Mouse (Mus musculus) liver, adult 2 months (tissue): ENCODE results near the gene Sp7. TPM values are rescaled to one million over a fixed set of nuclear protein-coding genes. Genes with fewer than 3 reads are reported as not detected.

Source experiments
- DNase-seq: peaks from one replicate; pipeline ENCODE4 v3.0.0-alpha.2; 2011; ENCODE audit warnings: low read depth, low spot score; ENCODE audit errors: extremely low read depth
- H3K27ac ChIP-seq: fragments of 200-500 bp; replicated peaks from 2 replicates; pipeline ENCODE4 v1.5.1; 2012; ENCODE audit warnings: low read depth, mild to moderate bottlenecking, control low read depth, inconsistent platforms, low read length; ENCODE audit not compliant: insufficient read depth
- H3K27me3 ChIP-seq: fragments of 200-500 bp; 2 replicates; pipeline ENCODE4 v1.6.1; 2012; ENCODE audit warnings: mild to moderate bottlenecking, moderate library complexity, low read length, inconsistent platforms; ENCODE audit not compliant: control insufficient read depth, insufficient read depth
- H3K36me3 ChIP-seq: fragments of 200-500 bp; 2 replicates; pipeline ENCODE4 v1.6.1; 2012; ENCODE audit warnings: low read length, inconsistent platforms; ENCODE audit not compliant: control insufficient read depth, insufficient read depth
- H3K4me1 ChIP-seq: fragments of 200-500 bp; 2 replicates; pipeline ENCODE4 v1.6.1; 2011; ENCODE audit warnings: low read length; ENCODE audit not compliant: control insufficient read depth, insufficient read depth
- H3K4me3 ChIP-seq: fragments of 200-500 bp; 2 replicates; pipeline ENCODE4 v1.5.1; 2011; ENCODE audit warnings: low read depth, mild to moderate bottlenecking, control low read depth, low read length, moderate library complexity; ENCODE audit not compliant: insufficient read depth
- H3K79me2 ChIP-seq: fragments of 200-500 bp; 2 replicates; pipeline ENCODE4 v1.6.1; 2012; ENCODE audit warnings: inconsistent platforms, mild to moderate bottlenecking, low read length, moderate library complexity; ENCODE audit not compliant: control insufficient read depth, insufficient read depth
- H3K9ac ChIP-seq: fragments of 200-500 bp; 2 replicates; pipeline ENCODE4 v1.6.1; 2012; ENCODE audit warnings: low read depth, mild to moderate bottlenecking, control low read depth, inconsistent platforms, low read length
- CTCF ChIP-seq: fragments of 200-500 bp; IDR thresholded peaks from 2 replicates; pipeline ENCODE4 v1.5.1; 2011; ENCODE audit warnings: low read depth, low read length, control low read depth
- POLR2A ChIP-seq: fragments of 200-500 bp; IDR thresholded peaks from 2 replicates; pipeline ENCODE4 v1.6.1; 2011; ENCODE audit warnings: low read length, control low read depth; ENCODE audit not compliant: insufficient read depth; ENCODE audit errors: extremely low read depth
- WGBS: fragments of 180-500 bp; shearing (Covaris S2); methylation state at CpG from one replicate; pipeline ENCODE4 v1.1.7; 2018; 5-methylcytosine and 5-hydroxymethylcytosine counted together
- polyA plus RNA-seq: library from polyadenylated mRNA; depleted of rRNA; stranded (reverse); fragments of >200 nt; gene quantifications from 2 replicates; pipeline ENCODE4 v1.2.3, GENCODE M21; 2012
- total RNA-seq: library from RNA; depleted of rRNA; stranded (reverse); fragments of >200 nt; gene quantifications from 2 replicates; pipeline ENCODE4 v1.2.3, GENCODE M21; 2014

The Sp7 gene
- total and polyA plus RNA-seq, 2 experiments, result not detected

- Histone ChIP-seq H3K4me1 (peaks cover 19% of the 10 kb centered on the region), H3K79me2 (no peaks in the 10 kb centered on the region), H3K9ac (peak overlapping the region; percentile 54; the same call in 1 of the 2 replicates), H3K4me3 (no peak overlapping the region), H3K36me3 (no peaks in the 10 kb centered on the region), H3K27me3 (no peaks in the 10 kb centered on the region), H3K27ac (peak overlapping the region; percentile 92)
- DNase-seq, result peak; percentile 45
- 14% methylated on average over 5 of the region's 5 CpGs for WGBS
- no peak for TF ChIP-seq CTCF
- no peak for TF ChIP-seq POLR2A
Observed at GRCm38 (mm10) chr15:102398629-102399028, 31.6 kb upstream of the Sp7 start.

GRCm38 (mm10) chr15:102395061-102395460, 28.1 kb upstream of the Sp7 start:
- Histone ChIP-seq H3K9ac (no peak overlapping the region), H3K79me2 (no peaks in the 10 kb centered on the region), H3K27me3 (no peaks in the 10 kb centered on the region), H3K4me3 (no peak overlapping the region), H3K27ac (peak overlapping the region; percentile 57), H3K36me3 (no peaks in the 10 kb centered on the region), H3K4me1 (peaks cover 18% of the 10 kb centered on the region)
- DNase-seq, result peak; percentile 98
- WGBS, result 3% methylated on average over 3 of the region's 3 CpGs
- TF ChIP-seq POLR2A (no peak), CTCF (no peak)

- Histone ChIP-seq H3K79me2 (no peaks in the 10 kb centered on the region), H3K27me3 (no peaks in the 10 kb centered on the region), H3K36me3 (no peaks in the 10 kb centered on the region), H3K27ac (peak overlapping the region; percentile 43), H3K9ac (no peak overlapping the region), H3K4me3 (no peak overlapping the region), H3K4me1 (peaks cover 18% of the 10 kb centered on the region)
- TF ChIP-seq CTCF (no peak), POLR2A (no peak)
- DNase-seq, result peak; percentile 33
Observed at GRCm38 (mm10) chr15:102393584-102394014, 26.6 kb upstream of the Sp7 start.

- H3K9ac ChIP-seq, result no peak overlapping the region
- DNase-seq, result no peak
- 49% methylated on average over 2 of the region's 2 CpGs for WGBS
- H3K4me3 ChIP-seq, result no peak overlapping the region
- peaks cover 16% of the 10 kb centered on the region for H3K4me1 ChIP-seq
- H3K79me2 ChIP-seq, result no peaks in the 10 kb centered on the region
- TF ChIP-seq POLR2A (no peak), CTCF (no peak)
- H3K27me3 ChIP-seq, result no peaks in the 10 kb centered on the region
- H3K36me3 ChIP-seq, result no peaks in the 10 kb centered on the region
- H3K27ac ChIP-seq, result peak overlapping the region; percentile 41
Observed at GRCm38 (mm10) chr15:102392520-102392919, 25.5 kb upstream of the Sp7 start.

GRCm38 (mm10) chr15:102388942-102389341, 22.0 kb upstream of the Sp7 start:
- H3K36me3 ChIP-seq, result no peaks in the 10 kb centered on the region
- H3K27ac ChIP-seq, result no peak overlapping the region
- H3K4me1 ChIP-seq, result 0 out of 2 replicates have a peak, but pooled peaks cover 7% of the 10 kb centered on the region
- no peak overlapping the region for H3K9ac ChIP-seq
- DNase-seq, result no peak
- WGBS, result 77% methylated on average over 3 of the region's 3 CpGs
- TF ChIP-seq CTCF, result no peak
- no peak for TF ChIP-seq POLR2A
- H3K4me3 ChIP-seq, result no peak overlapping the region
- H3K79me2 ChIP-seq, result no peaks in the 10 kb centered on the region
- H3K27me3 ChIP-seq, result no peaks in the 10 kb centered on the region

GRCm38 (mm10) chr15:102386640-102387039, 19.7 kb upstream of the Sp7 start:
- peak; percentile 31 for DNase-seq
- 46% methylated on average over 9 of the region's 9 CpGs for WGBS
- H3K36me3 ChIP-seq, result no peaks in the 10 kb centered on the region
- no peaks in the 10 kb centered on the region for H3K27me3 ChIP-seq
- H3K9ac ChIP-seq, result no peak overlapping the region
- 0 out of 2 replicates have a peak, but pooled peaks cover 6% of the 10 kb centered on the region for H3K4me1 ChIP-seq
- TF ChIP-seq CTCF, result no peak
- TF ChIP-seq POLR2A, result no peak
- no peak overlapping the region for H3K27ac ChIP-seq
- no peak overlapping the region for H3K4me3 ChIP-seq
- H3K79me2 ChIP-seq, result no peaks in the 10 kb centered on the region
